Mouse (Mus musculus): ENCODE data around the gene Selenof. TPM values are rescaled to one million over a fixed set of nuclear protein-coding genes. Genes with fewer than 3 reads are reported as not detected.

The Selenof gene
- total RNA-seq, 1 experiment from 2014 or later, result 587 TPM

GRCm38 (mm10) chr3:144614698-144615097 is 44.6 kb downstream of the Selenof start:
- no peak for ATAC-seq (replicated peaks in 1 of 2; ENCODE audit: insufficient read depth in 1 of 2, low FRiP score in 2 of 2, low TSS enrichment in 1 of 2, low read depth in 1 of 2, poor library complexity in 2 of 2, severe bottlenecking in 2 of 2)

- no peak for ATAC-seq (replicated peaks in 1 of 2; ENCODE audit: insufficient read depth in 1 of 2, low FRiP score in 2 of 2, low TSS enrichment in 1 of 2, low read depth in 1 of 2, poor library complexity in 2 of 2, severe bottlenecking in 2 of 2)
These were observed 45.4 kb downstream of the Selenof start for GRCm38 (mm10) chr3:144615459-144615858.

GRCm38 (mm10) chr3:144616654-144617425 is 46.7 kb downstream of the Selenof start:
- ATAC-seq (replicated peaks in 1 of 2; ENCODE audit: insufficient read depth in 1 of 2, low FRiP score in 2 of 2, low TSS enrichment in 1 of 2, low read depth in 1 of 2, poor library complexity in 2 of 2, severe bottlenecking in 2 of 2), result peak; percentile 92 to 98

GRCm38 (mm10) chr3:144617633-144618180 is 47.6 kb downstream of the Selenof start:
- ATAC-seq (replicated peaks in 1 of 2; ENCODE audit: insufficient read depth in 1 of 2, low FRiP score in 2 of 2, low TSS enrichment in 1 of 2, low read depth in 1 of 2, poor library complexity in 2 of 2, severe bottlenecking in 2 of 2), result no peak; a peak in 1 of 4 replicates

GRCm38 (mm10) chr3:144622930-144623612 is 53.0 kb downstream of the Selenof start:
- ATAC-seq (replicated peaks in 1 of 2; ENCODE audit: insufficient read depth in 1 of 2, low FRiP score in 2 of 2, low TSS enrichment in 1 of 2, low read depth in 1 of 2, poor library complexity in 2 of 2, severe bottlenecking in 2 of 2), result no peak

GRCm38 (mm10) chr3:144625691-144626090 is 55.6 kb downstream of the Selenof start:
- ATAC-seq (replicated peaks in 1 of 2; ENCODE audit: insufficient read depth in 1 of 2, low FRiP score in 2 of 2, low TSS enrichment in 1 of 2, low read depth in 1 of 2, poor library complexity in 2 of 2, severe bottlenecking in 2 of 2), result no peak

GRCm38 (mm10) chr3:144628005-144628914 is 58.2 kb downstream of the Selenof start:
- ATAC-seq (replicated peaks in 1 of 2; ENCODE audit: insufficient read depth in 1 of 2, low FRiP score in 2 of 2, low TSS enrichment in 1 of 2, low read depth in 1 of 2, poor library complexity in 2 of 2, severe bottlenecking in 2 of 2), result peak; percentile 93 to 97

- 0 out of 4 replicates have a peak, but pooled peaks of 1 of the 2 experiments have one; percentile 2 for ATAC-seq (replicated peaks in 1 of 2; ENCODE audit: insufficient read depth in 1 of 2, low FRiP score in 2 of 2, low TSS enrichment in 1 of 2, low read depth in 1 of 2, poor library complexity in 2 of 2, severe bottlenecking in 2 of 2)
These were observed 58.8 kb downstream of the Selenof start for GRCm38 (mm10) chr3:144628915-144629230.

- ATAC-seq (replicated peaks in 1 of 2; ENCODE audit: insufficient read depth in 1 of 2, low FRiP score in 2 of 2, low TSS enrichment in 1 of 2, low read depth in 1 of 2, poor library complexity in 2 of 2, severe bottlenecking in 2 of 2), result no peak
These were observed 65.1 kb downstream of the Selenof start for GRCm38 (mm10) chr3:144635236-144635635.

GRCm38 (mm10) chr3:144638110-144638509 is 68.0 kb downstream of the Selenof start:
- ATAC-seq (replicated peaks in 1 of 2; ENCODE audit: insufficient read depth in 1 of 2, low FRiP score in 2 of 2, low TSS enrichment in 1 of 2, low read depth in 1 of 2, poor library complexity in 2 of 2, severe bottlenecking in 2 of 2), result no peak

- no peak for ATAC-seq (replicated peaks in 1 of 2; ENCODE audit: insufficient read depth in 1 of 2, low FRiP score in 2 of 2, low TSS enrichment in 1 of 2, low read depth in 1 of 2, poor library complexity in 2 of 2, severe bottlenecking in 2 of 2)
These were observed 69.3 kb downstream of the Selenof start for GRCm38 (mm10) chr3:144639387-144639786.

- no peak for ATAC-seq (replicated peaks in 1 of 2; ENCODE audit: insufficient read depth in 1 of 2, low FRiP score in 2 of 2, low TSS enrichment in 1 of 2, low read depth in 1 of 2, poor library complexity in 2 of 2, severe bottlenecking in 2 of 2)
These were observed 69.9 kb downstream of the Selenof start for GRCm38 (mm10) chr3:144640033-144640432.

- ATAC-seq (replicated peaks in 1 of 2; ENCODE audit: insufficient read depth in 1 of 2, low FRiP score in 2 of 2, low TSS enrichment in 1 of 2, low read depth in 1 of 2, poor library complexity in 2 of 2, severe bottlenecking in 2 of 2), result no peak
These were observed 72.0 kb downstream of the Selenof start for GRCm38 (mm10) chr3:144642141-144642540.

GRCm38 (mm10) chr3:144643301-144643871 is 73.3 kb downstream of the Selenof start:
- ATAC-seq (replicated peaks in 1 of 2; ENCODE audit: insufficient read depth in 1 of 2, low FRiP score in 2 of 2, low TSS enrichment in 1 of 2, low read depth in 1 of 2, poor library complexity in 2 of 2, severe bottlenecking in 2 of 2), result peak in 1 of 2 experiments; percentile 10; a peak in 1 of 4 replicates

GRCm38 (mm10) chr3:144644202-144644601 is 74.1 kb downstream of the Selenof start:
- ATAC-seq (replicated peaks in 1 of 2; ENCODE audit: insufficient read depth in 1 of 2, low FRiP score in 2 of 2, low TSS enrichment in 1 of 2, low read depth in 1 of 2, poor library complexity in 2 of 2, severe bottlenecking in 2 of 2), result no peak
